Mouse (Mus musculus) liver, postnatal 0 days (tissue): Measurements from ENCODE around the gene Camsap2.

Source experiments
- CTCF ChIP-seq: sonication (generic); IDR thresholded peaks from 2 replicates; pipeline ENCODE4 v1.5.1; 2016; ENCODE audit warnings: antibody characterized with exemption, low read depth
- EP300 ChIP-seq: IDR thresholded peaks from 2 replicates; pipeline ENCODE4 v1.6.1; 2016; ENCODE audit warnings: antibody characterized with exemption, low read depth, mild to moderate bottlenecking

DNA sequence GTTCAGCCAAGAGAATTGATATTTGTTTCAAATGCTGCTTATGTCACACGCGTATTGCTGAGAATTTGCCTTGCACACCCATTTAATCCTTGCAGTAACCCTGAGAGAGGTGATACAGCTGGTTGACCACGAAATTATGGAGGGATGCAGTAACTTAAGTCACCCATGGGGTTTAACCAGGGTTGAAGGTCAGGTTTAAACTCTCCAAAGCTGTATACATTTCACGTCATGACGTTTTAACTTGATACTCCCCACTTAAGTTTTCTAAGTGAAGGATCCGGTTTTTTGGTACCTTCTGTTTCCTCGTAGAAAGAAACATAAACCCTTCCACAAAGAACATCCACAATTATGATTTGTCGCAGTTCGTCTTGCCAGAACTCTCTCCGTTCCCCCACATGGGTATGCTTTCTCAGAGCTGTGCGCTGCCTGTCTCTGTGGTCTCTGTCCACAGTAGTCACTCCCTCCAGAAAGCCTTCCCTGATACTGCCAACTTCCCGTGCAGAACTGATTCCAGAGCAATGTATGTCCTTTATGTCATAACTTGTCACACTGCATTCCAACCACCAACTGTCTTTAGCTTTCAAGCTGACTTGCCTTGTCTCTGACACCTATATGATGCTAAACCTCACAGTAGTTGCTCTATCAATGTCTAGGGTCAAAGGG, 600 bp upstream of the Camsap2 start:
- TF ChIP-seq EP300 = peak; percentile 5; the same call in 1 of the 2 replicates
- no peak for TF ChIP-seq CTCF
